Mouse (Mus musculus): ENCODE results near the gene Qsox2.

GRCm38 (mm10) chr2:26264646-26265045, 27.3 kb upstream of the Qsox2 start:
- TF ChIP-seq EP300 (IDR thresholded peaks at IDR 0.05; ENCODE audit: insufficient read depth, low read depth, low read length) (no peak), CTCF (IDR thresholded peaks at IDR 0.05; ENCODE audit: low read depth, low read length) (no peak), POLR2A (IDR thresholded peaks at IDR 0.05; ENCODE audit: insufficient read depth, low read length) (no peak)
